19 mouse cellular contexts compared by ENCODE assay signal in genomic region chr2:102863583-102863982, GRCm38 (mm10). TPM values are rescaled to one million over a fixed set of nuclear protein-coding genes. Genes with fewer than 3 reads are reported as not detected.
DNase-seq lines count a peak whose midpoint lies in the region; ATAC-seq and TF ChIP-seq lines count a peak whose summit lies in the region.
"Had no signal": no experiment of that assay in that cellular context is flagged by ENCODE, and none has a peak within 500 bp of the region (broad histone marks: within the 10 kb centered on the region; RNA-seq: fewer than 3 reads in every experiment).

No protein-coding gene starts in this region.

- H3K27ac ChIP-seq in lung, postnatal 0 days (ENCODE audit: low read length), result no peak overlapping the region
- H3K27ac ChIP-seq: embryonic facial prominence, embryonic 13.5 days; forebrain, embryonic 10.5 days; hindbrain, embryonic 15.5 days had no signal

- no peak for TF ChIP-seq CTCF in lung, postnatal 0 days (IDR thresholded peaks at IDR 0.05)

- DNase-seq in lung, postnatal 0 days (ENCODE audit: low spot score), result peak; percentile 17
- no peak for DNase-seq in lung, postnatal 4 days
- peak; percentile 9 for DNase-seq in forelimb bud, embryonic 11.5 days (ENCODE audit: low read depth, low spot score)
- DNase-seq in layer of hippocampus, postnatal 10 days (ENCODE audit: low spot score in 2 of 2), result no peak
- no peak for DNase-seq in right cerebral cortex, postnatal 14 days
- DNase-seq: adrenal gland, adult 8-10 months; adrenal gland, postnatal 36 days; cerebellum, adult 11 months; cerebellum, adult 9-10 months; cerebellum, postnatal 36 days; gastrocnemius, postnatal 14 days; heart, postnatal 36 days had no signal

- no peak overlapping the region for H3K9ac ChIP-seq in lung, postnatal 0 days (replicated peaks; ENCODE audit: low read depth)
- H3K9ac ChIP-seq: embryonic facial prominence, embryonic 13.5 days; heart, embryonic 12.5 days; hindbrain, embryonic 15.5 days had no signal

- H3K36me3 ChIP-seq in lung, postnatal 0 days (ENCODE audit: insufficient read depth, low read length), result no peaks in the 10 kb centered on the region; the same call in 1 of the 2 replicates
- H3K36me3 ChIP-seq: forebrain, embryonic 10.5 days; hindbrain, embryonic 15.5 days had no signal

- no peaks in the 10 kb centered on the region for H3K27me3 ChIP-seq in lung, postnatal 0 days (replicated peaks; ENCODE audit: insufficient read depth, low read length)
- H3K27me3 ChIP-seq: embryonic facial prominence, embryonic 13.5 days; heart, embryonic 12.5 days; hindbrain, embryonic 15.5 days had no signal

- no peaks in the 10 kb centered on the region for H3K9me3 ChIP-seq in lung, postnatal 0 days (ENCODE audit: low read length)
- H3K9me3 ChIP-seq: embryonic facial prominence, embryonic 13.5 days; forebrain, embryonic 10.5 days; heart, embryonic 12.5 days; hindbrain, embryonic 15.5 days had no signal

- TF ChIP-seq EP300 in lung, postnatal 0 days (IDR thresholded peaks at IDR 0.05), result no peak

- H3K4me2 ChIP-seq in lung, postnatal 0 days (replicated peaks; ENCODE audit: low read depth, low read length), result no peak overlapping the region
- H3K4me2 ChIP-seq: embryonic facial prominence, embryonic 13.5 days; heart, embryonic 12.5 days; hindbrain, embryonic 15.5 days had no signal

- WGBS in lung, postnatal 0 days, result 93% methylated on average over 2 of the region's 2 CpGs

- peaks cover 3% of the 10 kb centered on the region; the same call in 1 of the 2 replicates for H3K4me1 ChIP-seq in lung, postnatal 0 days (ENCODE audit: insufficient read depth, low read depth, low read length)
- H3K4me1 ChIP-seq: hindbrain, embryonic 15.5 days had no signal

- no peak; the same call in 1 of the 2 replicates for ATAC-seq in lung, postnatal 0 days
- ATAC-seq in megakaryocyte progenitor cell, adult 5-6 weeks (replicated peaks; ENCODE audit: poor library complexity), result peak; percentile 27
- ATAC-seq in activated CD4-positive, CD25-positive, alpha-beta regulatory T cell, adult 4 months, result no peak
- ATAC-seq: forebrain, embryonic 16.5 days had no signal

- no peak overlapping the region for H3K4me3 ChIP-seq in lung, postnatal 0 days (ENCODE audit: low read depth, low read length)
- H3K4me3 ChIP-seq: embryonic facial prominence, embryonic 13.5 days; forebrain, embryonic 10.5 days; heart, embryonic 12.5 days; hindbrain, embryonic 15.5 days had no signal

RNA-seq across cellular contexts. Expression of gene Cd44, which starts 37.9 kb away (rescaled TPM):
- 44.2 and 45.2 TPM in 2 replicates for polyA plus RNA-seq in lung, postnatal 0 days (2015; fragmentation: Nextera tagmentation; extraction: Ambion mirVana)
- total RNA-seq in megakaryocyte progenitor cell, adult 5-6 weeks (2015), result 182 and 183 TPM in 2 replicates
- total RNA-seq in megakaryocyte progenitor cell, adult 5-6 weeks (2017), result 128 and 134 TPM in 2 replicates
- polyA plus RNA-seq in activated CD4-positive, CD25-positive, alpha-beta regulatory T cell, adult 4 months (2017; shearing (Covaris generic)), result 10 to 100 TPM; 78.7 to 86.7 TPM
- 10 to 100 TPM; 10.2 to 10.9 TPM for total RNA-seq in layer of hippocampus, postnatal 10 days (2021)

Comparison
In these comparisons a context has a peak if more than half of its experiments do, and no peak if none do; other contexts are left out.
1. DNase-seq: peak in lung, postnatal 0 days (single experiment) and forelimb bud, embryonic 11.5 days (single experiment); none in lung, postnatal 4 days (0 of 2), layer of hippocampus, postnatal 10 days (0 of 2) and right cerebral cortex, postnatal 14 days (single experiment).
2. RNA of gene Cd44, which starts 37.9 kb away (total RNA-seq): 128 to 183 TPM in megakaryocyte progenitor cell, adult 5-6 weeks; 10.2 to 10.9 TPM in layer of hippocampus, postnatal 10 days; every median in the first group is over 10 times any median in the second.